In the genomic region with DNA sequence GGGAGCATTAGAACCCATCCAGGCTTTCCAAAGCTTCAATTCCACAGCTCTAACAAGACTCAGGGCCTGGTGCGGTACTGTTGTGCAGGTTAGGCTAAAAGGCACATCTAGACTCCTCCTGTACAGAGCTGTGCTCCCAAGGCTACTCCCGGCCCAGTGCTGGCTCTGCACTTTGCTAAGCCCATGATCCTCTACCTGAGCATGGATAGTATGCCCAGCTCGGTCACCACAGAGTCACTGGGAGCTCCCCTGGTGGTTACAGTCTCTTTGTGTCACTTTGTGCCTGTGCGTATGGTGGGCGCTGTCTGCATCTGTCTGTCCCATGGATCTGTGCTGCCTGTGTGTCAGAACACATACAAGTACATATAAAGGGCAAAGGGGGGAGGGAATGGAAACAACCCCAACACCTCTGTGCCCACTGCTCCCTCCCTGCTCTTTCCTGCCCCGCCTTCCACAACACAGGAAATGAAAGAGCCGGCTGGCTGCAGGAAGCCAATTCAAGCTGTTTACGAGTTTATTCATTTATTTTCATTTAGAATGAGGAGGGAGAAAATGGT, we compare ENCODE assay signal across 8 mouse cellular contexts. TPM values are rescaled to one million over a fixed set of nuclear protein-coding genes. Genes with fewer than 3 reads are reported as not detected.
DNase-seq lines count a peak whose midpoint lies in the region; ATAC-seq lines count a peak whose summit lies in the region.

No protein-coding gene starts in this region.

- H3K27me3 ChIP-seq in embryonic facial prominence, embryonic 12.5 days, result no peaks in the 10 kb centered on the region
- no peaks in the 10 kb centered on the region for H3K27me3 ChIP-seq in heart, embryonic 16.5 days (ENCODE audit: control insufficient read depth, insufficient read depth, low read length)
- H3K27me3 ChIP-seq in stomach, embryonic 16.5 days (ENCODE audit: control insufficient read depth, insufficient read depth, low read length), result no peaks in the 10 kb centered on the region

- 46% methylated on average over 8 of the region's 8 CpGs for WGBS in embryonic facial prominence, embryonic 12.5 days
- 41% methylated on average over 8 of the region's 8 CpGs for WGBS in heart, embryonic 16.5 days
- WGBS in stomach, embryonic 16.5 days, result 45% methylated on average over 8 of the region's 8 CpGs

- H3K27ac ChIP-seq in embryonic facial prominence, embryonic 12.5 days, result peak overlapping the region; percentile 96
- H3K27ac ChIP-seq in heart, embryonic 16.5 days (ENCODE audit: low read length), result peak overlapping the region; percentile 88
- H3K27ac ChIP-seq in stomach, embryonic 16.5 days (ENCODE audit: low read length), result peak overlapping the region; percentile 94

- no peak overlapping the region for H3K9ac ChIP-seq in embryonic facial prominence, embryonic 12.5 days
- peak overlapping the region; percentile 41 for H3K9ac ChIP-seq in heart, embryonic 16.5 days (ENCODE audit: low read length)
- H3K9ac ChIP-seq in stomach, embryonic 16.5 days (ENCODE audit: low read length), result peak overlapping the region; percentile 51

- peaks cover 21% of the 10 kb centered on the region for H3K4me1 ChIP-seq in embryonic facial prominence, embryonic 12.5 days
- peaks cover 63% of the 10 kb centered on the region for H3K4me1 ChIP-seq in heart, embryonic 16.5 days (ENCODE audit: control insufficient read depth, insufficient read depth, low read length)
- peaks cover 54% of the 10 kb centered on the region for H3K4me1 ChIP-seq in stomach, embryonic 16.5 days (ENCODE audit: control insufficient read depth, insufficient read depth, low read length)

- H3K36me3 ChIP-seq in embryonic facial prominence, embryonic 12.5 days, result no peaks in the 10 kb centered on the region
- no peaks in the 10 kb centered on the region for H3K36me3 ChIP-seq in heart, embryonic 16.5 days (ENCODE audit: control insufficient read depth, insufficient read depth)
- no peaks in the 10 kb centered on the region for H3K36me3 ChIP-seq in stomach, embryonic 16.5 days (ENCODE audit: control insufficient read depth, insufficient read depth, low read length)

- no peak overlapping the region for H3K4me3 ChIP-seq in embryonic facial prominence, embryonic 12.5 days
- H3K4me3 ChIP-seq in heart, embryonic 16.5 days (ENCODE audit: low read length), result no peak overlapping the region
- no peak overlapping the region for H3K4me3 ChIP-seq in stomach, embryonic 16.5 days (replicated peaks; ENCODE audit: low read length)

- ATAC-seq in embryonic facial prominence, embryonic 12.5 days (ENCODE audit: insufficient number of reproducible peaks, insufficient read depth, low FRiP score, low TSS enrichment), result 0 out of 2 replicates have a peak, but pooled peaks have one; percentile 12
- peak; percentile 49 for ATAC-seq in heart, embryonic 16.5 days (replicated peaks; ENCODE audit: extremely low read depth, insufficient read depth, low FRiP score)
- 0 out of 2 replicates have a peak, but pooled peaks have one; percentile 3 for ATAC-seq in megakaryocyte, adult 5-6 weeks (ENCODE audit: poor library complexity, severe bottlenecking)
- peak; percentile 45; the same call in 1 of the 2 replicates for ATAC-seq in stomach, embryonic 16.5 days (ENCODE audit: insufficient read depth, low FRiP score)

- no peaks in the 10 kb centered on the region for H3K9me3 ChIP-seq in embryonic facial prominence, embryonic 12.5 days
- no peaks in the 10 kb centered on the region for H3K9me3 ChIP-seq in heart, embryonic 16.5 days (replicated peaks; ENCODE audit: control insufficient read depth, low read length)
- H3K9me3 ChIP-seq in stomach, embryonic 16.5 days (replicated peaks; ENCODE audit: control insufficient read depth, low read length), result no peaks in the 10 kb centered on the region

- intact Hi-C loops in gastrocnemius, postnatal 36 days (cut with DNase I), result loop anchor here (1.0 to 10.0 kb wide), 4 partner anchors 46 to 456 kb away; a partner anchor contains a TSS

- DNase-seq in gastrocnemius, adult 18-20 months (ENCODE audit: low spot score), result peak; percentile 54
- DNase-seq in gastrocnemius, postnatal 36 days, result no peak
- DNase-seq in kidney, postnatal 25 days, result peak; percentile 69 to 89
- no peak for DNase-seq in urinary bladder, postnatal 4 days (ENCODE audit: low spot score in 2 of 2)

- H3K4me2 ChIP-seq in embryonic facial prominence, embryonic 12.5 days (replicated peaks), result peak overlapping the region; percentile 26
- peak overlapping the region; percentile 6; the same call in 1 of the 2 replicates for H3K4me2 ChIP-seq in heart, embryonic 16.5 days (ENCODE audit: low read depth, low read length)
- H3K4me2 ChIP-seq in stomach, embryonic 16.5 days (ENCODE audit: low read depth, low read length), result peak overlapping the region; percentile 31

RNA-seq across cellular contexts. Expression of a gene that starts 3.6 kb away (rescaled TPM):
- under 1 TPM in 1 of 2 experiments, not detected in 1; 0.40 TPM for total RNA-seq in gastrocnemius, adult 18-20 months (2021)
- total RNA-seq in gastrocnemius, postnatal 36 days (2021), result under 1 TPM; 0.15 to 0.27 TPM
- polyA plus RNA-seq in embryonic facial prominence, embryonic 12.5 days (2016; fragmentation: Nextera tagmentation; extraction: Ambion mirVana), result 1.9 and 3.3 TPM in 2 replicates
- polyA plus RNA-seq in heart, embryonic 16.5 days (2015; fragmentation: Nextera tagmentation; extraction: Ambion mirVana), result 2.5 and 2.9 TPM in 2 replicates
- 60.9 and 70.4 TPM in 2 replicates for total RNA-seq in megakaryocyte, adult 5-6 weeks (2015)
- 45.6 and 47.0 TPM in 2 replicates for total RNA-seq in megakaryocyte, adult 5-6 weeks (2017)
- 4.1 and 6.0 TPM in 2 replicates for polyA plus RNA-seq in stomach, embryonic 16.5 days (2015; fragmentation: Nextera tagmentation; extraction: Ambion mirVana)

RNA-seq across cellular contexts. Expression of a gene that starts 39.4 kb away (rescaled TPM):
- not detected for total RNA-seq in gastrocnemius, adult 18-20 months (2021)
- not detected for total RNA-seq in gastrocnemius, postnatal 36 days (2021)
- polyA plus RNA-seq in embryonic facial prominence, embryonic 12.5 days (2016; fragmentation: Nextera tagmentation; extraction: Ambion mirVana), result 0.29 and 0.51 TPM in 2 replicates
- polyA plus RNA-seq in heart, embryonic 16.5 days (2015; fragmentation: Nextera tagmentation; extraction: Ambion mirVana), result 0.80 and 0.91 TPM in 2 replicates
- total RNA-seq in megakaryocyte, adult 5-6 weeks (2015), result 0.96 and 1.1 TPM in 2 replicates
- 0.40 and 2.9 TPM in 2 replicates for total RNA-seq in megakaryocyte, adult 5-6 weeks (2017)
- polyA plus RNA-seq in stomach, embryonic 16.5 days (2015; fragmentation: Nextera tagmentation; extraction: Ambion mirVana), result 6.2 and 6.7 TPM in 2 replicates

RNA-seq across cellular contexts. Expression of a gene that starts 44.1 kb away (rescaled TPM):
- 100 to 1,000 TPM in 1 of 2 experiments, 10 to 100 TPM in 1; 97.2 to 115 TPM for total RNA-seq in gastrocnemius, adult 18-20 months (2021)
- total RNA-seq in gastrocnemius, postnatal 36 days (2021), result 100 to 1,000 TPM; 106 to 118 TPM
- polyA plus RNA-seq in embryonic facial prominence, embryonic 12.5 days (2016; fragmentation: Nextera tagmentation; extraction: Ambion mirVana), result 318 and 332 TPM in 2 replicates
- 878 and 900 TPM in 2 replicates for polyA plus RNA-seq in heart, embryonic 16.5 days (2015; fragmentation: Nextera tagmentation; extraction: Ambion mirVana)
- total RNA-seq in megakaryocyte, adult 5-6 weeks (2015), result 17.2 and 20.3 TPM in 2 replicates
- total RNA-seq in megakaryocyte, adult 5-6 weeks (2017), result 22.5 and 25.3 TPM in 2 replicates
- 638 and 686 TPM in 2 replicates for polyA plus RNA-seq in stomach, embryonic 16.5 days (2015; fragmentation: Nextera tagmentation; extraction: Ambion mirVana)

Comparison
In these comparisons a context has a peak if more than half of its experiments do, and no peak if none do; other contexts are left out.
1. DNase-seq: peak in gastrocnemius, adult 18-20 months (single experiment) and kidney, postnatal 25 days (2 of 2); none in gastrocnemius, postnatal 36 days (0 of 2) and urinary bladder, postnatal 4 days (0 of 2).
2. RNA of a gene that starts 3.6 kb away (total RNA-seq): 45.6 to 70.4 TPM in megakaryocyte, adult 5-6 weeks; 0.40 TPM in gastrocnemius, adult 18-20 months and 0.15 to 0.27 TPM in gastrocnemius, postnatal 36 days; every median in the first group is over 10 times any median in the second.
3. Peak in every context shown above with its lines, with median percentiles within 50 percentile points of each other: ATAC-seq, H3K27ac ChIP-seq and H3K4me2 ChIP-seq.